Mouse (Mus musculus) erythroblast, embryonic 14.5 days (primary cell): Measurements from ENCODE around the gene Ceacam10. TPM values are rescaled to one million over a fixed set of nuclear protein-coding genes. Genes with fewer than 3 reads are reported as not detected.
"Not testable (repeated sequence)": the region's sequence is repeated elsewhere in the genome, so short reads cannot be mapped to it uniquely, and the experiment has no call there.

Experiments used
- H3K27me3 ChIP-seq: 2 replicates; pipeline ENCODE4 v1.6.1; 2012; ENCODE audit warnings: inconsistent platforms; ENCODE audit not compliant: control insufficient read depth
- H3K36me3 ChIP-seq: 2 replicates; pipeline ENCODE4 v1.6.1; 2012; ENCODE audit warnings: mild to moderate bottlenecking, inconsistent platforms; ENCODE audit not compliant: control insufficient read depth
- H3K4me1 ChIP-seq: 2 replicates; pipeline ENCODE4 v1.6.1; 2012; ENCODE audit warnings: inconsistent platforms; ENCODE audit not compliant: control insufficient read depth
- H3K4me3 ChIP-seq: replicated peaks from 2 replicates; pipeline ENCODE3; 2012; ENCODE audit warnings: moderate library complexity, mild to moderate bottlenecking, inconsistent platforms
- H3K9me3 ChIP-seq: 2 replicates; pipeline ENCODE4 v1.6.1; 2012; ENCODE audit warnings: low read length, inconsistent platforms, mixed read lengths; ENCODE audit not compliant: control insufficient read depth
- GATA1 ChIP-seq: IDR thresholded peaks from 2 replicates; pipeline ENCODE4 v1.6.1; 2012; ENCODE audit warnings: low read length, inconsistent platforms, mixed read lengths
- TAL1 ChIP-seq: IDR thresholded peaks from 3 replicates; pipeline ENCODE4 v1.6.1; 2012; ENCODE audit warnings: low read length, inconsistent platforms, mixed read lengths
- polyA plus RNA-seq: library from polyadenylated mRNA; stranded (reverse); fragments of >175 nt; gene quantifications from 2 replicates; pipeline ENCODE4 v1.2.3, GENCODE M21; 2012

Ceacam10 gene
- polyA plus RNA-seq: not detected in 2 replicates

- not testable (repeated sequence) for H3K27me3 ChIP-seq, H3K4me1 ChIP-seq, H3K36me3 ChIP-seq, H3K9me3 ChIP-seq, H3K4me3 ChIP-seq
Observed at GRCm38 (mm10) chr7:24776918-24777317, at the start of gene Ceacam10. TSS of gene Ceacam10 (plus strand) at chr7:24777206.

- H3K36me3 ChIP-seq: no peaks in the 10 kb centered on the region
- H3K27me3 ChIP-seq: peaks cover 4% of the 10 kb centered on the region; the same call in 1 of the 2 replicates
- TF ChIP-seq TAL1 (no peak), GATA1 (no peak)
- peaks cover 2% of the 10 kb centered on the region for H3K4me1 ChIP-seq
- H3K4me3 ChIP-seq: no peak overlapping the region
- no peaks in the 10 kb centered on the region; the same call in 1 of the 2 replicates for H3K9me3 ChIP-seq
Observed at GRCm38 (mm10) chr7:24735970-24736670, 40.9 kb upstream of the Ceacam10 start.

DNA sequence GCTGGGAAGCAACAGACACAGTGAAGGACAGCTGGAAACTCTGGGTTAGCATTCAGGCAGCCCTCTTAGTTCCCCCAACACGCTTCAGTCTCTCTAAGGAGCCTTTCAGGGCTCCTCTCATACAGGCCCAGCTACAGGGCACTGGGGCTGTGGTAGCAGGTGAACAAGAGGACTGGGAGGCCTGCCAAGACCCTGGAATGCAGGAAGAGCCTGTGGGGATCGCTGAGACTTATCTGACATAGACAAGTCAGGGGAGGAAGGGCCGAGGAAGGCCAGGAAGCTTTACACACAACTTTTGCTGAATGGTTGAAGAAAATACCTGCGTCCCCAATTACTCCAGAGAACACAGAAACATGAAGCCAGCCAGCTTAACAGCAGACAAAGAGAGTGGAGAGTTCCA, 26.3 kb upstream of the Ceacam10 start:
- H3K36me3 ChIP-seq: no peaks in the 10 kb centered on the region
- TF ChIP-seq GATA1: no peak
- TF ChIP-seq TAL1: no peak
- H3K4me3 ChIP-seq: no peak overlapping the region
- no peaks in the 10 kb centered on the region for H3K4me1 ChIP-seq
- H3K27me3 ChIP-seq: no peaks in the 10 kb centered on the region
- no peaks in the 10 kb centered on the region for H3K9me3 ChIP-seq

- TF ChIP-seq GATA1 (no peak), TAL1 (no peak)
- no peaks in the 10 kb centered on the region for H3K27me3 ChIP-seq
- H3K4me1 ChIP-seq: no peaks in the 10 kb centered on the region
- no peaks in the 10 kb centered on the region for H3K36me3 ChIP-seq
- no peak overlapping the region for H3K4me3 ChIP-seq
- no peaks in the 10 kb centered on the region for H3K9me3 ChIP-seq
Observed at GRCm38 (mm10) chr7:24751610-24752009, 25.4 kb upstream of the Ceacam10 start.

GRCm38 (mm10) chr7:24753476-24753875, 23.5 kb upstream of the Ceacam10 start:
- no peaks in the 10 kb centered on the region for H3K4me1 ChIP-seq
- TF ChIP-seq TAL1: no peak
- no peak for TF ChIP-seq GATA1
- H3K27me3 ChIP-seq: no peaks in the 10 kb centered on the region
- H3K36me3 ChIP-seq: no peaks in the 10 kb centered on the region
- no peaks in the 10 kb centered on the region for H3K9me3 ChIP-seq
- H3K4me3 ChIP-seq: no peak overlapping the region

DNA sequence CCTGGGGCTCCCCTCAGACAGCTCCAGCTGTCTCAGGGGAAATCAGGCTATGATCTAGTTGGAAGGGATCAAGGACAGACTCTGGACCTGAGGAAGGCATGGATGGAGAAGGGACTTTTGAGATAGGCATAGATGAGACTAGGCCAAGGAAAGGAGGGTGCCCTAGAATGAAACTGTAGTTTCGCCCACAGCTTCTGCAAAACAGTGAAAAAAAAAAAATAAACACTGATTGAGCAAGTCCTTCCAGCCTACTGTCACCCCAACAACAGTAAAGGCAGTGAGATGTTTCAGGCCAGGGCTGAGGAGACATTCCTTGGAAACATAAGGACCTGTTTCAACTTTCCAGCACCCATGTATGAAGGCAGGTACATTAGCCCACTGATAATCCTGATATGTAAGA, 18.5 kb upstream of the Ceacam10 start:
- no peaks in the 10 kb centered on the region for H3K4me1 ChIP-seq
- no peak overlapping the region for H3K4me3 ChIP-seq
- no peaks in the 10 kb centered on the region for H3K36me3 ChIP-seq
- H3K9me3 ChIP-seq: no peaks in the 10 kb centered on the region
- TF ChIP-seq TAL1: no peak
- TF ChIP-seq GATA1: no peak
- H3K27me3 ChIP-seq: no peaks in the 10 kb centered on the region

DNA sequence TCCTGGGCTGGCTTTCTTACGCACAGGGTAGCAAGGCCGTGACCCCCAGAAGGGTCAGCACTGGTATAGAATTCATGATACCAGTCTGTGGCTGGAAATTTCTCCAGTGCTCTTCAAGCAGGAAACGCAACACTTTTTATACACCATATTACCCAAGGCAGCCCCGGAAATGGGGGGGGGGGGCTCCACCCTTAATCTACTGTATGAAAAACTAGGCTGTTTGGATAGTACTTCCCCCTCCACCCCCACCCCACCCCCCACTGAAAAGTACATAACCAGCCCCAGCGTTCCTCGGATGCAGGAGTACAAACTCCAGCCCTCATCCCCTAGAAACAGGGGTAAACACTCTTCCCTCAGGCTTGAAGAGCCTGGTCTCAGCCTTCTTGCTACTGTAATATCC, 16.8 kb upstream of the Ceacam10 start, which contains the start of gene Cd177:
Gene Cd177, minus strand, starts transcription at position 101 of the 400 bp plus-strand sequence.
- TF ChIP-seq TAL1: no peak
- TF ChIP-seq GATA1: no peak
- H3K36me3 ChIP-seq: no peaks in the 10 kb centered on the region
- no peaks in the 10 kb centered on the region for H3K9me3 ChIP-seq
- H3K27me3 ChIP-seq: no peaks in the 10 kb centered on the region
- no peaks in the 10 kb centered on the region for H3K4me1 ChIP-seq
- no peak within 1 kb of the TSS for H3K4me3 ChIP-seq

DNA sequence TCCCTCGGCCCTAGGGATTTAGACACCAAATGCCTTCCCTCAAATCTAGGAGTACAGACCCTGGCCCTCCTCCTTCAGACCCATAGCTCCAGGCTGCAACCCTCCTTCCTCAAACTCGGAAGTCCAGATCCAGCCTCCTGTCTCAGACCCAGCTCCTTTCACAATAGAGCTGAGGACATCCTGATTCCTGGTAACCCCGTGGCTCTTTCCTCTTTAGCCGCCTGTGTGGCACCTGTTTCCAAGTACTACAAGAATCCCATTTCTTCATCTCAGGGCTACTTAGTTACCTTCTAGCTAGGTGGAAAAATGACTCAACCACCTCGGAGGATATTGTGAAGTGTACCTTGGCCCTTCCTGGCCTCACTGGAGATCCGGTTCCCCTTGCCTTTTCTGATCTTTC, 15.8 kb upstream of the Ceacam10 start:
- no peak overlapping the region for H3K4me3 ChIP-seq
- H3K4me1 ChIP-seq: no peaks in the 10 kb centered on the region
- no peaks in the 10 kb centered on the region for H3K9me3 ChIP-seq
- TF ChIP-seq GATA1 (no peak), TAL1 (no peak)
- H3K27me3 ChIP-seq: no peaks in the 10 kb centered on the region
- H3K36me3 ChIP-seq: no peaks in the 10 kb centered on the region

DNA sequence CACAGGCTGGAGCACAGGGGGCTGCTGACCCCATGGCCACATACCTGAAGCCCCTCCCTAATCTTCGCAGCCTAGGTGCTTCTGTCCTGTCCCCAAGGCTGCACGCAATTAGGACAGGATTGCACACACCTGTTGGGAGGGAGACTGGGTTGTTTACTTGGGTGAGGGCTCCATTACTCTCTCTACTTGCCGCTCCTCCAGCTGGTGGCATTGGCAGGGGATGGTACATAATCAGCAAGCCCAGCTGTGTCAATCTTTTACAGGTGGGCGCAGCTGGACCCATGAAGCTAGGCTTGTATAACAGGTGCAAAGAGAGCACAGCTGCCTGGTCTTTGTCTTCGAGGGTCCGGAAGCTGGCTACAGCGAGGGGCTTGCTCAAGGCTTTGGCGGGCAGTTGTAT, 14.4 kb upstream of the Ceacam10 start:
- H3K36me3 ChIP-seq: no peaks in the 10 kb centered on the region
- H3K9me3 ChIP-seq: no peaks in the 10 kb centered on the region
- no peaks in the 10 kb centered on the region for H3K27me3 ChIP-seq
- no peak for TF ChIP-seq TAL1
- TF ChIP-seq GATA1: no peak
- no peak overlapping the region for H3K4me3 ChIP-seq
- no peaks in the 10 kb centered on the region for H3K4me1 ChIP-seq

DNA sequence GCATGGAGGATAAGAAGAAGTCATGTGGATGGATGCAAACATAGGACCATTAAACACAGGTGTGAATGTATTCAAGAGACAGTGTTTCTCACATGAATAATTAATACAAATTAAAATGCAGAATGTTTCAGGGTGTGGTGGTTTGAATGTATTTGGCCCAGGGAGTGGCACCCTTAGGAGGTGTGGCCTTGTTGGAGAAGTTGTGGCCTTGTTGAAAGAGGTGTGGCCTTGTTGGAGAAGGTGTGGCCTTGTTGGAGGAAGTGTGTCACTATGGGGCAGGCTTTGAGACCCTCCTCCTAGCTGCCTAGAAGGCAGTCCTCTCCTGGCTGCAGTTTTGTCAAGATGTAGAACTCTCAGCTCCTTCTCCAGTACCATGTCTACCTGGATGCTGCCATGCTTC, 5.6 kb upstream of the Ceacam10 start:
- Histone ChIP-seq H3K4me3 (no peak overlapping the region), H3K36me3 (no peaks in the 10 kb centered on the region), H3K9me3 (no peaks in the 10 kb centered on the region), H3K27me3 (no peaks in the 10 kb centered on the region), H3K4me1 (no peaks in the 10 kb centered on the region)
- TF ChIP-seq TAL1: no peak
- no peak for TF ChIP-seq GATA1
